31 mouse cellular contexts compared by ENCODE assay signal in genomic region chr16:32312859-32313258, GRCm38 (mm10). TPM values are rescaled to one million over a fixed set of nuclear protein-coding genes. Genes with fewer than 3 reads are reported as not detected.
A peak's percentile ranks its signal among the peaks of the same experiment; 100 is the strongest.
DNase-seq lines count a peak whose midpoint lies in the region; ATAC-seq lines count a peak whose summit lies in the region.
"Had no signal": no experiment of that assay in that cellular context is flagged by ENCODE, and none has a peak within 500 bp of the region (broad histone marks: within the 10 kb centered on the region; RNA-seq: fewer than 3 reads in every experiment).

No protein-coding gene starts in this region.

- no peak overlapping the region for H3K4me2 ChIP-seq in midbrain, embryonic 12.5 days (replicated peaks)
- H3K4me2 ChIP-seq: forebrain, embryonic 13.5 days; heart, embryonic 12.5 days; limb, embryonic 12.5 days; liver, embryonic 15.5 days; lung, embryonic 14.5 days had no signal

- no peak overlapping the region for H3K4me3 ChIP-seq in midbrain, embryonic 12.5 days
- H3K4me3 ChIP-seq in midbrain, embryonic 10.5 days: no peak overlapping the region
- H3K4me3 ChIP-seq in embryonic facial prominence, embryonic 10.5 days: no peak overlapping the region
- H3K4me3 ChIP-seq: forebrain, embryonic 13.5 days; heart, embryonic 12.5 days; limb, embryonic 12.5 days; liver, embryonic 15.5 days had no signal

- H3K9ac ChIP-seq in midbrain, embryonic 12.5 days (replicated peaks): no peak overlapping the region
- H3K9ac ChIP-seq: forebrain, embryonic 13.5 days; heart, embryonic 12.5 days; limb, embryonic 12.5 days; liver, embryonic 15.5 days; lung, embryonic 14.5 days had no signal

- H3K4me1 ChIP-seq in midbrain, embryonic 12.5 days: no peaks in the 10 kb centered on the region
- H3K4me1 ChIP-seq in midbrain, embryonic 10.5 days: peaks cover 12% of the 10 kb centered on the region
- H3K4me1 ChIP-seq in embryonic facial prominence, embryonic 10.5 days: peaks cover 27% of the 10 kb centered on the region
- H3K4me1 ChIP-seq: forebrain, embryonic 13.5 days; liver, embryonic 15.5 days had no signal

- 76% methylated on average over 4 of the region's 4 CpGs for WGBS in midbrain, embryonic 12.5 days
- WGBS in midbrain, embryonic 10.5 days: 72% methylated on average over 4 of the region's 4 CpGs
- WGBS in embryonic facial prominence, embryonic 10.5 days: 46% methylated on average over 4 of the region's 4 CpGs

- peak; percentile 14 for DNase-seq in embryo, embryonic 10.5 days (ENCODE audit: low spot score)
- no peak for DNase-seq in embryo, embryonic 11 days
- DNase-seq in kidney, adult 11 months: peak; percentile 34
- DNase-seq in kidney, postnatal 4 days: no peak
- DNase-seq in midbrain, embryonic 10.5 days (ENCODE audit: low spot score): no peak
- peak; percentile 15 for DNase-seq in embryonic facial prominence, embryonic 10.5 days (ENCODE audit: low spot score)
- DNase-seq in layer of hippocampus, adult 18-20 months (ENCODE audit: low spot score in 2 of 2): no peak
- DNase-seq: adrenal gland, postnatal 14 days; cerebellum, adult 11-12 months; cerebellum, postnatal 10 days; gastrocnemius, postnatal 14 days; layer of hippocampus, postnatal 36 days; lung, embryonic 14.5 days; lung, postnatal 14 days; spleen, adult 18-20 months; thymus, postnatal 14 days had no signal

- no peak for ATAC-seq in midbrain, embryonic 12.5 days (ENCODE audit: low FRiP score, low read depth)
- ATAC-seq: forebrain, embryonic 13.5 days; inflammation-experienced regulatory T-cells, adult 6 months; midbrain, embryonic 16.5 days had no signal

- no peaks in the 10 kb centered on the region for H3K9me3 ChIP-seq in midbrain, embryonic 12.5 days
- H3K9me3 ChIP-seq in midbrain, embryonic 10.5 days (replicated peaks): no peaks in the 10 kb centered on the region
- H3K9me3 ChIP-seq in embryonic facial prominence, embryonic 10.5 days: no peaks in the 10 kb centered on the region
- H3K9me3 ChIP-seq: forebrain, embryonic 13.5 days; heart, embryonic 12.5 days; limb, embryonic 12.5 days; liver, embryonic 15.5 days had no signal

- H3K36me3 ChIP-seq in midbrain, embryonic 12.5 days: no peaks in the 10 kb centered on the region
- H3K36me3 ChIP-seq in midbrain, embryonic 10.5 days: no peaks in the 10 kb centered on the region
- H3K36me3 ChIP-seq in embryonic facial prominence, embryonic 10.5 days (replicated peaks): no peaks in the 10 kb centered on the region
- H3K36me3 ChIP-seq: heart, embryonic 12.5 days; limb, embryonic 12.5 days; liver, embryonic 15.5 days had no signal

- peak overlapping the region; percentile 54 for H3K27ac ChIP-seq in midbrain, embryonic 12.5 days (replicated peaks)
- no peak overlapping the region for H3K27ac ChIP-seq in midbrain, embryonic 10.5 days (replicated peaks)
- H3K27ac ChIP-seq in embryonic facial prominence, embryonic 10.5 days (replicated peaks): no peak overlapping the region; the same call in 1 of the 2 replicates
- H3K27ac ChIP-seq: forebrain, embryonic 13.5 days; limb, embryonic 12.5 days; liver, embryonic 15.5 days had no signal

- H3K27me3 ChIP-seq in midbrain, embryonic 12.5 days: no peaks in the 10 kb centered on the region
- no peaks in the 10 kb centered on the region for H3K27me3 ChIP-seq in midbrain, embryonic 10.5 days (ENCODE audit: low read depth, poor library complexity, severe bottlenecking)
- no peaks in the 10 kb centered on the region for H3K27me3 ChIP-seq in embryonic facial prominence, embryonic 10.5 days (replicated peaks; ENCODE audit: low read depth, poor library complexity, severe bottlenecking)
- H3K27me3 ChIP-seq: forebrain, embryonic 13.5 days; heart, embryonic 12.5 days; liver, embryonic 15.5 days had no signal

RNA-seq across cellular contexts. Expression of gene Ubxn7, which starts 19.2 kb away (rescaled TPM):
- polyA plus RNA-seq in midbrain, embryonic 12.5 days (2016; fragmentation: Nextera tagmentation; extraction: Ambion mirVana): 29.1 and 35.8 TPM in 2 replicates
- 25.7 and 28.5 TPM in 2 replicates for polyA plus RNA-seq in midbrain, embryonic 10.5 days (2016; fragmentation: Nextera tagmentation; extraction: Ambion mirVana)
- 27.0 and 32.2 TPM in 2 replicates for polyA plus RNA-seq in embryonic facial prominence, embryonic 10.5 days (2016; fragmentation: Nextera tagmentation; extraction: Ambion mirVana)
- 10 to 100 TPM; 46.4 to 52.4 TPM for total RNA-seq in layer of hippocampus, adult 18-20 months (2021)

RNA-seq across cellular contexts. Expression of gene Rnf168, which starts 35.6 kb away (rescaled TPM):
- polyA plus RNA-seq in midbrain, embryonic 12.5 days (2016; fragmentation: Nextera tagmentation; extraction: Ambion mirVana): 37.4 and 41.0 TPM in 2 replicates
- polyA plus RNA-seq in midbrain, embryonic 10.5 days (2016; fragmentation: Nextera tagmentation; extraction: Ambion mirVana): 34.6 and 35.2 TPM in 2 replicates
- polyA plus RNA-seq in embryonic facial prominence, embryonic 10.5 days (2016; fragmentation: Nextera tagmentation; extraction: Ambion mirVana): 29.0 and 33.9 TPM in 2 replicates
- 10 to 100 TPM; 26.7 to 30.9 TPM for total RNA-seq in layer of hippocampus, adult 18-20 months (2021)

RNA-seq across cellular contexts. Expression of gene Smco1, which starts 41.6 kb away (rescaled TPM):
- polyA plus RNA-seq in midbrain, embryonic 12.5 days (2016; fragmentation: Nextera tagmentation; extraction: Ambion mirVana): not detected in 2 replicates
- polyA plus RNA-seq in midbrain, embryonic 10.5 days (2016; fragmentation: Nextera tagmentation; extraction: Ambion mirVana): 0.07 TPM in 1 of 2 replicates, not detected in the other
- not detected in 2 replicates for polyA plus RNA-seq in embryonic facial prominence, embryonic 10.5 days (2016; fragmentation: Nextera tagmentation; extraction: Ambion mirVana)
- under 1 TPM; 0.30 to 0.45 TPM for total RNA-seq in layer of hippocampus, adult 18-20 months (2021)
- total RNA-seq: adrenal gland, postnatal 14 days; common myeloid progenitor, adult 5-6 weeks; granulocyte monocyte progenitor cell, adult 5-6 weeks; hematopoietic stem cell, adult 5-6 weeks; liver, adult 2 months; neutrophil, adult 5-6 weeks had no signal
- polyA plus RNA-seq: embryonic facial prominence, embryonic 11.5 days; forebrain, embryonic 13.5 days; heart, embryonic 12.5 days; inflammation-experienced regulatory T-cells, adult 6 months; limb, embryonic 12.5 days; liver, adult 2 months; liver, embryonic 15.5 days; lung, embryonic 14.5 days; midbrain, embryonic 16.5 days; neural tube, embryonic 11.5 days; urinary bladder, adult 2 months had no signal

Comparison
In these comparisons a context has a peak if more than half of its experiments do, and no peak if none do; other contexts are left out.
1. DNase-seq: peak in embryo, embryonic 10.5 days (single experiment), kidney, adult 11 months (single experiment) and embryonic facial prominence, embryonic 10.5 days (single experiment); none in embryo, embryonic 11 days (single experiment), kidney, postnatal 4 days (0 of 2), midbrain, embryonic 10.5 days (single experiment) and layer of hippocampus, adult 18-20 months (0 of 2).